Mouse (Mus musculus) intestine, postnatal 0 days (tissue): Measurements from ENCODE around the gene Ttc21a. TPM values are rescaled to one million over a fixed set of nuclear protein-coding genes. Genes with fewer than 3 reads are reported as not detected.

ENCODE experiments used
- ATAC-seq: fragments of 200-750 bp; cut with Nextera tagmentation; 2 replicates; pipeline ENCODE4 v1.8.0; 2017; ENCODE audit warnings: mild to moderate bottlenecking, moderate TSS enrichment, moderate library complexity
- H3K27ac ChIP-seq: fragments of 300-500 bp; sonication (generic); 2 replicates; pipeline ENCODE4 v1.5.1; 2014; ENCODE audit warnings: mild to moderate bottlenecking, low read depth, low read length, moderate library complexity
- H3K27me3 ChIP-seq: fragments of 300-500 bp; sonication (generic); replicated peaks from 2 replicates; pipeline ENCODE4 v1.6.1; 2014; ENCODE audit warnings: low read length, mixed read lengths; ENCODE audit not compliant: control insufficient read depth, insufficient read depth
- H3K36me3 ChIP-seq: fragments of 300-500 bp; sonication (generic); 2 replicates; pipeline ENCODE4 v1.6.1; 2014; ENCODE audit warnings: mild to moderate bottlenecking, moderate library complexity; ENCODE audit not compliant: control insufficient read depth, insufficient read depth
- H3K4me1 ChIP-seq: fragments of 300-500 bp; sonication (generic); replicated peaks from 2 replicates; pipeline ENCODE4 v1.6.1; 2014; ENCODE audit warnings: antibody characterized with exemption, low read length, mixed read lengths; ENCODE audit not compliant: control insufficient read depth, insufficient read depth
- H3K4me2 ChIP-seq: fragments of 300-500 bp; sonication (generic); replicated peaks from 2 replicates; pipeline ENCODE4 v1.6.1; 2014; ENCODE audit warnings: low read depth, mild to moderate bottlenecking, moderate library complexity
- H3K4me3 ChIP-seq: fragments of 300-500 bp; sonication (generic); 2 replicates; pipeline ENCODE4 v1.5.1; 2014; ENCODE audit warnings: low read depth, low read length
- H3K9ac ChIP-seq: fragments of 300-500 bp; sonication (generic); 2 replicates; pipeline ENCODE4 v1.6.1; 2014; ENCODE audit warnings: mild to moderate bottlenecking, low read depth, low read length
- H3K9me3 ChIP-seq: fragments of 300-500 bp; sonication (generic); 2 replicates; pipeline ENCODE4 v1.6.1; 2016; ENCODE audit warnings: mixed run types; ENCODE audit not compliant: control insufficient read depth
- CTCF ChIP-seq: sonication (generic); IDR thresholded peaks from 2 replicates; pipeline ENCODE4 v1.5.1; 2016; ENCODE audit warnings: low read depth, mild to moderate bottlenecking, control low read depth, antibody characterized with exemption, moderate library complexity
- WGBS: fragments of 180-500 bp; shearing (Covaris S2); extraction: QIAGEN DNeasy Blood & Tissue Kit; methylation state at CpG from one replicate; pipeline ENCODE4 v1.1.7; 2014; 5-methylcytosine and 5-hydroxymethylcytosine counted together
- polyA plus RNA-seq: library from polyadenylated mRNA; unstranded; fragments of >200 nt; fragmentation: Nextera tagmentation; extraction: Ambion mirVana; gene quantifications from 2 replicates; pipeline ENCODE4 v1.2.1, GENCODE M21; 2015

Ttc21a gene
- not detected in 2 replicates for polyA plus RNA-seq

- Histone ChIP-seq H3K4me3 (peak within 1 kb of the TSS; percentile 81), H3K9me3 (no peaks in the 10 kb centered on the region), H3K27ac (peak within 1 kb of the TSS; percentile 60; the same call in 1 of the 2 replicates), H3K27me3 (no peaks in the 10 kb centered on the region), H3K4me2 (peak within 1 kb of the TSS; percentile 95), H3K4me1 (0 out of 2 replicates have a peak, but pooled peaks cover 4% of the 10 kb centered on the region), H3K36me3 (no peaks in the 10 kb centered on the region; the same call in 1 of the 2 replicates), H3K9ac (peak within 1 kb of the TSS; percentile 69)
- ATAC-seq = peak; percentile 89
- TF ChIP-seq CTCF = no peak
- WGBS = 2% methylated on average over 40 of the region's 40 CpGs
Measured at GRCm38 (mm10) chr9:119937005-119937773, at the start of gene Ttc21a, which contains the start of gene Gorasp1. Gene Ttc21a (plus strand): TSS chr9:119937606. Gene Gorasp1 (minus strand): TSS chr9:119937565.

- ATAC-seq = no peak
- Histone ChIP-seq H3K9me3 (no peaks in the 10 kb centered on the region), H3K9ac (no peak overlapping the region), H3K4me1 (no peaks in the 10 kb centered on the region), H3K27me3 (no peaks in the 10 kb centered on the region), H3K4me3 (no peak overlapping the region), H3K36me3 (no peaks in the 10 kb centered on the region), H3K27ac (no peak overlapping the region), H3K4me2 (no peak overlapping the region)
- TF ChIP-seq CTCF = no peak
- 66% methylated on average over 2 of the region's 2 CpGs for WGBS
Measured at GRCm38 (mm10) chr9:119888843-119889246, 48.6 kb upstream of the Ttc21a start.

GRCm38 (mm10) chr9:119889446-119889845, 48.0 kb upstream of the Ttc21a start:
- TF ChIP-seq CTCF = no peak
- H3K36me3 ChIP-seq = no peaks in the 10 kb centered on the region
- no peaks in the 10 kb centered on the region for H3K27me3 ChIP-seq
- H3K4me1 ChIP-seq = 0 out of 2 replicates have a peak, but pooled peaks cover 2% of the 10 kb centered on the region
- ATAC-seq = no peak
- WGBS = 83% methylated on average over 9 of the region's 9 CpGs
- no peak overlapping the region for H3K27ac ChIP-seq
- H3K4me3 ChIP-seq = no peak overlapping the region
- H3K9me3 ChIP-seq = no peaks in the 10 kb centered on the region
- no peak overlapping the region for H3K9ac ChIP-seq
- no peak overlapping the region for H3K4me2 ChIP-seq

- H3K27me3 ChIP-seq = no peaks in the 10 kb centered on the region
- no peaks in the 10 kb centered on the region for H3K36me3 ChIP-seq
- H3K9me3 ChIP-seq = no peaks in the 10 kb centered on the region
- H3K4me2 ChIP-seq = no peak overlapping the region
- peaks cover 6% of the 10 kb centered on the region for H3K4me1 ChIP-seq
- no peak overlapping the region for H3K9ac ChIP-seq
- WGBS = 37% methylated on average over 2 of the region's 2 CpGs
- no peak overlapping the region for H3K27ac ChIP-seq
- no peak overlapping the region for H3K4me3 ChIP-seq
- ATAC-seq = no peak
- TF ChIP-seq CTCF = peak; percentile 78
Measured at GRCm38 (mm10) chr9:119890692-119891091, 46.7 kb upstream of the Ttc21a start.

GRCm38 (mm10) chr9:119893881-119894280, 43.5 kb upstream of the Ttc21a start:
- H3K4me2 ChIP-seq = peak overlapping the region; percentile 79; the same call in 1 of the 2 replicates
- H3K36me3 ChIP-seq = no peaks in the 10 kb centered on the region
- TF ChIP-seq CTCF = no peak
- ATAC-seq = no peak
- no peaks in the 10 kb centered on the region for H3K9me3 ChIP-seq
- no peak overlapping the region for H3K9ac ChIP-seq
- 83% methylated on average over 5 of the region's 5 CpGs for WGBS
- H3K4me1 ChIP-seq = peaks cover 8% of the 10 kb centered on the region
- H3K4me3 ChIP-seq = no peak overlapping the region
- no peaks in the 10 kb centered on the region for H3K27me3 ChIP-seq
- H3K27ac ChIP-seq = no peak overlapping the region

GRCm38 (mm10) chr9:119894339-119895009, 42.9 kb upstream of the Ttc21a start, which contains the start of gene Wdr48:
Gene Wdr48 (plus strand): TSS chr9:119894878.
- Histone ChIP-seq H3K36me3 (no peaks in the 10 kb centered on the region), H3K4me3 (peak within 1 kb of the TSS; percentile 98), H3K27ac (peak within 1 kb of the TSS; percentile 76), H3K27me3 (no peaks in the 10 kb centered on the region), H3K4me1 (peaks cover 8% of the 10 kb centered on the region), H3K9me3 (no peaks in the 10 kb centered on the region), H3K9ac (peak within 1 kb of the TSS; percentile 78), H3K4me2 (peak within 1 kb of the TSS; percentile 79)
- peak; percentile 98 for ATAC-seq
- WGBS = 3% methylated on average over 34 of the region's 34 CpGs
- no peak for TF ChIP-seq CTCF
